Mouse (Mus musculus) kidney, embryonic 15.5 days (tissue): Measurements from ENCODE around the gene Gm4952. TPM values are rescaled to one million over a fixed set of nuclear protein-coding genes. Genes with fewer than 3 reads are reported as not detected.
A peak's percentile ranks its signal among the peaks of the same experiment; 100 is the strongest.

Experiments
- ATAC-seq: fragments of 200-750 bp; cut with Nextera tagmentation; replicated peaks from 2 replicates; pipeline ENCODE4 v1.8.0; 2017; ENCODE audit warnings: moderate TSS enrichment; ENCODE audit not compliant: low FRiP score
- H3K27ac ChIP-seq: fragments of 300-500 bp; sonication (generic); 2 replicates; pipeline ENCODE4 v1.5.1; 2015; ENCODE audit warnings: mild to moderate bottlenecking, inconsistent platforms
- H3K27me3 ChIP-seq: fragments of 300-500 bp; sonication (generic); 2 replicates; pipeline ENCODE4 v1.6.1; 2015; ENCODE audit warnings: inconsistent platforms
- H3K36me3 ChIP-seq: fragments of 300-500 bp; sonication (generic); 2 replicates; pipeline ENCODE4 v1.6.1; 2015; ENCODE audit warnings: inconsistent platforms
- H3K4me1 ChIP-seq: fragments of 300-500 bp; sonication (generic); 2 replicates; pipeline ENCODE4 v1.6.1; 2015; ENCODE audit warnings: inconsistent platforms
- H3K4me2 ChIP-seq: fragments of 300-500 bp; sonication (generic); 2 replicates; pipeline ENCODE4 v1.6.1; 2015; ENCODE audit warnings: moderate library complexity, mild to moderate bottlenecking, inconsistent platforms
- H3K4me3 ChIP-seq: fragments of 300-500 bp; sonication (generic); replicated peaks from 2 replicates; pipeline ENCODE4 v1.5.1; 2015; ENCODE audit warnings: mild to moderate bottlenecking, inconsistent platforms
- H3K9ac ChIP-seq: fragments of 300-500 bp; sonication (generic); 2 replicates; pipeline ENCODE4 v1.6.1; 2015; ENCODE audit warnings: mild to moderate bottlenecking, inconsistent platforms
- H3K9me3 ChIP-seq: fragments of 300-500 bp; sonication (generic); replicated peaks from 2 replicates; pipeline ENCODE4 v1.6.1; 2016; ENCODE audit warnings: inconsistent platforms
- WGBS: fragments of 180-500 bp; shearing (Covaris S2); methylation state at CpG from one replicate; pipeline ENCODE4 v1.1.7; 2015; ENCODE audit warnings: mixed read lengths; 5-methylcytosine and 5-hydroxymethylcytosine counted together
- polyA plus RNA-seq: library from polyadenylated mRNA; unstranded; fragments of >200 nt; fragmentation: Nextera tagmentation; extraction: Ambion mirVana; gene quantifications from 2 replicates; pipeline ENCODE4 v1.2.1, GENCODE M21; 2015

Gm4952 gene
- polyA plus RNA-seq: 0.23 and 0.27 TPM in 2 replicates

- peaks cover 7% of the 10 kb centered on the region for H3K27me3 ChIP-seq
- H3K4me1 ChIP-seq: peaks cover 8% of the 10 kb centered on the region
- no peak within 1 kb of the TSS for H3K4me3 ChIP-seq
- no peaks in the 10 kb centered on the region for H3K36me3 ChIP-seq
- ATAC-seq: no peak
- no peak within 1 kb of the TSS for H3K27ac ChIP-seq
- H3K4me2 ChIP-seq: no peak within 1 kb of the TSS
- no peaks in the 10 kb centered on the region for H3K9me3 ChIP-seq
- H3K9ac ChIP-seq: no peak within 1 kb of the TSS
- WGBS: 69% methylated on average over 1 of the region's 1 CpGs
Observed at GRCm38 (mm10) chr19:12599674-12600073, at the start of gene Gm4952. Gene Gm4952, plus strand, starts transcription at chr19:12599974.

GRCm38 (mm10) chr19:12550005-12550942 lies 49.5 kb upstream of the Gm4952 start:
- H3K4me3 ChIP-seq: 0 out of 2 replicates have a peak overlapping the region, but pooled peaks have one; percentile 10
- no peak overlapping the region for H3K9ac ChIP-seq
- no peaks in the 10 kb centered on the region for H3K36me3 ChIP-seq
- WGBS: 47% methylated on average over 5 of the region's 5 CpGs
- peak; percentile 97 for ATAC-seq
- H3K4me1 ChIP-seq: peaks cover 7% of the 10 kb centered on the region
- peak overlapping the region; percentile 75 for H3K27ac ChIP-seq
- H3K9me3 ChIP-seq: no peaks in the 10 kb centered on the region
- no peaks in the 10 kb centered on the region for H3K27me3 ChIP-seq
- H3K4me2 ChIP-seq: peak overlapping the region; percentile 37; the same call in 1 of the 2 replicates

GRCm38 (mm10) chr19:12556293-12556692 lies 43.5 kb upstream of the Gm4952 start:
- no peaks in the 10 kb centered on the region for H3K27me3 ChIP-seq
- 95% methylated on average over 2 of the region's 2 CpGs for WGBS
- no peaks in the 10 kb centered on the region for H3K4me1 ChIP-seq
- H3K36me3 ChIP-seq: no peaks in the 10 kb centered on the region
- H3K9ac ChIP-seq: no peak overlapping the region
- no peak overlapping the region for H3K4me3 ChIP-seq
- H3K27ac ChIP-seq: no peak overlapping the region
- no peaks in the 10 kb centered on the region for H3K9me3 ChIP-seq
- no peak for ATAC-seq
- H3K4me2 ChIP-seq: no peak overlapping the region

GRCm38 (mm10) chr19:12558219-12558618 lies 41.6 kb upstream of the Gm4952 start:
- Histone ChIP-seq H3K27ac (no peak overlapping the region), H3K36me3 (no peaks in the 10 kb centered on the region), H3K4me1 (no peaks in the 10 kb centered on the region), H3K4me2 (no peak overlapping the region), H3K4me3 (no peak overlapping the region), H3K9me3 (no peaks in the 10 kb centered on the region), H3K9ac (no peak overlapping the region), H3K27me3 (no peaks in the 10 kb centered on the region)
- 82% methylated on average over 4 of the region's 4 CpGs for WGBS
- ATAC-seq: no peak

GRCm38 (mm10) chr19:12564197-12564596 lies 35.6 kb upstream of the Gm4952 start:
- Histone ChIP-seq H3K4me1 (no peaks in the 10 kb centered on the region), H3K4me3 (no peak overlapping the region), H3K9ac (no peak overlapping the region), H3K4me2 (no peak overlapping the region), H3K27me3 (no peaks in the 10 kb centered on the region), H3K9me3 (no peaks in the 10 kb centered on the region), H3K36me3 (no peaks in the 10 kb centered on the region), H3K27ac (no peak overlapping the region)
- ATAC-seq: no peak

- WGBS: 63% methylated on average over 4 of the region's 4 CpGs
Observed at GRCm38 (mm10) chr19:12567011-12567410, 32.8 kb upstream of the Gm4952 start.

GRCm38 (mm10) chr19:12570866-12571265 lies 28.9 kb upstream of the Gm4952 start:
- Histone ChIP-seq H3K27ac (no peak overlapping the region), H3K36me3 (no peaks in the 10 kb centered on the region), H3K9me3 (no peaks in the 10 kb centered on the region), H3K27me3 (no peaks in the 10 kb centered on the region), H3K4me2 (no peak overlapping the region), H3K9ac (no peak overlapping the region), H3K4me1 (peaks cover 19% of the 10 kb centered on the region), H3K4me3 (no peak overlapping the region)
- WGBS: 75% methylated on average over 2 of the region's 2 CpGs
- ATAC-seq: no peak

More at GRCm38 (mm10) chr19:12567011-12567410, 32.8 kb upstream of the Gm4952 start:
- H3K27ac ChIP-seq: no peak overlapping the region
- H3K4me3 ChIP-seq: no peak overlapping the region
- no peaks in the 10 kb centered on the region for H3K9me3 ChIP-seq
- no peaks in the 10 kb centered on the region for H3K36me3 ChIP-seq
- no peak overlapping the region for H3K4me2 ChIP-seq
- no peaks in the 10 kb centered on the region for H3K27me3 ChIP-seq
- H3K9ac ChIP-seq: no peak overlapping the region
- no peak for ATAC-seq
- H3K4me1 ChIP-seq: no peaks in the 10 kb centered on the region

- Histone ChIP-seq H3K4me3 (no peak overlapping the region), H3K27ac (no peak overlapping the region), H3K9ac (no peak overlapping the region), H3K9me3 (no peaks in the 10 kb centered on the region), H3K4me1 (peaks cover 19% of the 10 kb centered on the region), H3K27me3 (no peaks in the 10 kb centered on the region), H3K36me3 (peaks cover 1% of the 10 kb centered on the region), H3K4me2 (no peak overlapping the region)
- ATAC-seq: no peak
- 76% methylated on average over 1 of the region's 1 CpGs for WGBS
Observed at GRCm38 (mm10) chr19:12571687-12572086, 28.1 kb upstream of the Gm4952 start.

GRCm38 (mm10) chr19:12572614-12573265 lies 27.0 kb upstream of the Gm4952 start:
- H3K4me1 ChIP-seq: peaks cover 19% of the 10 kb centered on the region
- no peaks in the 10 kb centered on the region for H3K9me3 ChIP-seq
- H3K9ac ChIP-seq: no peak overlapping the region
- WGBS: 87% methylated on average over 1 of the region's 1 CpGs
- H3K36me3 ChIP-seq: peaks cover 12% of the 10 kb centered on the region
- peak overlapping the region; percentile 75 for H3K4me2 ChIP-seq
- peak overlapping the region; percentile 49 for H3K4me3 ChIP-seq
- H3K27me3 ChIP-seq: no peaks in the 10 kb centered on the region
- peak; percentile 3; the same call in 1 of the 2 replicates for ATAC-seq
- peak overlapping the region; percentile 71 for H3K27ac ChIP-seq

GRCm38 (mm10) chr19:12573266-12574011 lies 26.3 kb upstream of the Gm4952 start:
- H3K4me2 ChIP-seq: peak overlapping the region; percentile 75
- peak; percentile 100 for ATAC-seq
- 6% methylated on average over 14 of the region's 14 CpGs for WGBS
- peaks cover 19% of the 10 kb centered on the region for H3K36me3 ChIP-seq
- peak overlapping the region; percentile 78 for H3K27ac ChIP-seq
- peak overlapping the region; percentile 47 for H3K9ac ChIP-seq
- H3K4me1 ChIP-seq: peaks cover 19% of the 10 kb centered on the region
- H3K9me3 ChIP-seq: no peaks in the 10 kb centered on the region
- H3K27me3 ChIP-seq: no peaks in the 10 kb centered on the region
- peak overlapping the region; percentile 49 for H3K4me3 ChIP-seq

- Histone ChIP-seq H3K27me3 (no peaks in the 10 kb centered on the region), H3K27ac (peak overlapping the region; percentile 78), H3K36me3 (peaks cover 23% of the 10 kb centered on the region), H3K9ac (peak overlapping the region; percentile 47), H3K4me3 (peak overlapping the region; percentile 49), H3K4me1 (peaks cover 19% of the 10 kb centered on the region), H3K4me2 (peak overlapping the region; percentile 75), H3K9me3 (no peaks in the 10 kb centered on the region)
- ATAC-seq: no peak
- WGBS: 10% methylated on average over 5 of the region's 5 CpGs
Observed at GRCm38 (mm10) chr19:12574012-12574407, 25.8 kb upstream of the Gm4952 start.
